Mouse (Mus musculus) limb, embryonic 11.5 days (tissue): ENCODE measurements around the gene Trim58. TPM values are rescaled to one million over a fixed set of nuclear protein-coding genes. Genes with fewer than 3 reads are reported as not detected.

Experiments
- ATAC-seq: fragments of 200-750 bp; cut with Nextera tagmentation; 2 replicates; pipeline ENCODE4 v1.8.0; 2017; ENCODE audit warnings: low read depth; ENCODE audit not compliant: insufficient number of reproducible peaks, low FRiP score, low TSS enrichment
- DNase-seq: peaks from one replicate; pipeline ENCODE4 v3.0.0-alpha.2; 2015; ENCODE audit warnings: low spot score
- H3K27ac ChIP-seq: fragments of 300-500 bp; sonication (generic); replicated peaks from 2 replicates; pipeline ENCODE4 v1.5.1; 2014; ENCODE audit warnings: low read depth, mild to moderate bottlenecking, low read length
- H3K27me3 ChIP-seq: fragments of 300-500 bp; sonication (generic); 2 replicates; pipeline ENCODE4 v1.6.1; 2014; ENCODE audit warnings: mild to moderate bottlenecking, low read length, mixed read lengths; ENCODE audit not compliant: control insufficient read depth, insufficient read depth
- H3K36me3 ChIP-seq: fragments of 300-500 bp; sonication (generic); 2 replicates; pipeline ENCODE4 v1.6.1; 2014; ENCODE audit warnings: mild to moderate bottlenecking, low read length, moderate library complexity, mixed read lengths; ENCODE audit not compliant: control insufficient read depth, insufficient read depth
- H3K4me1 ChIP-seq: fragments of 300-500 bp; sonication (generic); 2 replicates; pipeline ENCODE4 v1.6.1; 2014; ENCODE audit warnings: low read length, mixed read lengths; ENCODE audit not compliant: control insufficient read depth, insufficient read depth
- H3K4me2 ChIP-seq: fragments of 300-500 bp; sonication (generic); 2 replicates; pipeline ENCODE4 v1.6.1; 2014; ENCODE audit warnings: low read depth, mild to moderate bottlenecking, moderate library complexity; ENCODE audit not compliant: severe bottlenecking
- H3K4me3 ChIP-seq: fragments of 300-500 bp; sonication (generic); 2 replicates; pipeline ENCODE4 v1.5.1; 2014; ENCODE audit warnings: low read depth, low read length
- H3K9ac ChIP-seq: fragments of 300-500 bp; sonication (generic); 2 replicates; pipeline ENCODE4 v1.6.1; 2014; ENCODE audit warnings: mild to moderate bottlenecking, low read length
- H3K9me3 ChIP-seq: fragments of 300-500 bp; sonication (generic); 2 replicates; pipeline ENCODE4 v1.6.1; 2016; ENCODE audit warnings: low read length; ENCODE audit not compliant: control insufficient read depth
- WGBS: fragments of 180-500 bp; shearing (Covaris S2); extraction: QIAGEN DNeasy Blood & Tissue Kit; methylation state at CpG from one replicate; pipeline ENCODE4 v1.1.7; 2014; 5-methylcytosine and 5-hydroxymethylcytosine counted together
- polyA plus RNA-seq: library from polyadenylated mRNA; unstranded; fragments of >200 nt; fragmentation: Nextera tagmentation; extraction: Ambion mirVana; gene quantifications from 2 replicates; pipeline ENCODE4 v1.2.1, GENCODE M21; 2014

Gene Trim58
- polyA plus RNA-seq, 1 experiment from 2014 or later = 0.08 TPM

DNA sequence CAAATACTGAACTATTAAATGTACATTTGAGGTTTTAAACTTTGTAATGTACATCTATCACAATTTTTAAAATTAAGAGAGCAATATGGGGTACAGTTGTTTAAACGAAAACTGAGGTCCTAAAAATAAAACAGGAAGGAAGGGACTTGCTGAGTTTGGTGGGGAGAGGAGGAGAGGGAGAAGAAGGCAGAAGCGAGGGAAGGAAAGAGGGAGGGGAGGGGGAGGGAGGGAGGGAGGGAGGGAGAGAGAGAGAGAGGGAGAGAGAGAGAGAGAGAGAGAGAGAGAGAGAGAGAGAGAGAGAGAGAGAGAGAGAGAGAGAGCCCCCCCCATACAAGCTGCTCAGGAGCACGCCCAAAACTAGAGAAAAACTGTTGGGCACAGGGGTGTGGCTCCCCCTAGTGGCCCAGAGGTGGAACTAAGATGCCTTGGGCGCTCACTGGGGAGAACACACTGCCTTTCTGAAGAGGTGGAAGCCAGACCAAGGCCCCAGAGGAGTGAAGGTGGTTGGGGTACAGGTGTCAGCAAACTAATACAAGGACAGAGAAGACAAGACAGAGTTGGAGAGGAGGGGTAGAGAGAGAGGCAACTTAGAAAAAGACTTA is 3.8 kb upstream of the Trim58 start:
- Histone ChIP-seq H3K4me1 (0 out of 2 replicates have a peak, but pooled peaks cover 5% of the 10 kb centered on the region), H3K27ac (no peak overlapping the region), H3K4me3 (no peak overlapping the region), H3K9me3 (no peaks in the 10 kb centered on the region), H3K27me3 (peaks cover 2% of the 10 kb centered on the region; the same call in 1 of the 2 replicates), H3K4me2 (no peak overlapping the region), H3K9ac (no peak overlapping the region), H3K36me3 (no peaks in the 10 kb centered on the region)
- WGBS = 17% methylated on average over 3 of the region's 4 CpGs
- ATAC-seq = no peak
- DNase-seq = peak; percentile 69

- H3K9ac ChIP-seq = no peak overlapping the region
- ATAC-seq (no peak), DNase-seq (no peak)
- no peaks in the 10 kb centered on the region for H3K9me3 ChIP-seq
- WGBS = 31% methylated on average over 7 of the region's 7 CpGs
- no peak overlapping the region for H3K27ac ChIP-seq
- H3K27me3 ChIP-seq = peaks cover 4% of the 10 kb centered on the region; the same call in 1 of the 2 replicates
- H3K4me3 ChIP-seq = no peak overlapping the region
- H3K36me3 ChIP-seq = no peaks in the 10 kb centered on the region
- 0 out of 2 replicates have a peak, but pooled peaks cover 5% of the 10 kb centered on the region for H3K4me1 ChIP-seq
- no peak overlapping the region for H3K4me2 ChIP-seq
Measured at GRCm38 (mm10) chr11:58638176-58638701, 2.0 kb upstream of the Trim58 start.

DNA sequence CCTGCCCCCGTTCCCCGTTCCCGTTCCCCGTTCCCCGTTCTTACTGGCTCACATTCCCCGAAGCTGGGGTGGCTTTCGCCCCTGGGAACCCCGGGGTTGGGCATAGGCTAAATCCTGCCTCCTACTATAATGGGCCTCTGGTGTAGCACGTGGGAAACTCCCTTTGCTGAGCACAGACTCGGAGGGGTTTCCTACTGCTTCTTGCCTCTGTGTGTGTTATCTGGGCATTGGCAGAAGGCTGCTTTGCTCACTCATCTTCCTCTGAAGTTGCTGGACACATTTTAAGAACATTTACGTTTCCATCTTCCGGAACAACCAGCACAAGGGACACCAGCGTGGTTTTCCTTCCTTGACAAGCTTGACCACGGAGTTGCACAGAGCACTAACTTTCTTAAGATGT is 792 bp downstream of the Trim58 start:
- Histone ChIP-seq H3K4me1 (0 out of 2 replicates have a peak, but pooled peaks cover 5% of the 10 kb centered on the region), H3K27ac (no peak overlapping the region), H3K4me2 (no peak overlapping the region), H3K27me3 (peaks cover 4% of the 10 kb centered on the region; the same call in 1 of the 2 replicates), H3K4me3 (peak overlapping the region; percentile 27; the same call in 1 of the 2 replicates), H3K9ac (no peak overlapping the region), H3K36me3 (no peaks in the 10 kb centered on the region), H3K9me3 (no peaks in the 10 kb centered on the region)
- 32% methylated on average over 14 of the region's 14 CpGs for WGBS
- ATAC-seq (no peak), DNase-seq (no peak)

DNA sequence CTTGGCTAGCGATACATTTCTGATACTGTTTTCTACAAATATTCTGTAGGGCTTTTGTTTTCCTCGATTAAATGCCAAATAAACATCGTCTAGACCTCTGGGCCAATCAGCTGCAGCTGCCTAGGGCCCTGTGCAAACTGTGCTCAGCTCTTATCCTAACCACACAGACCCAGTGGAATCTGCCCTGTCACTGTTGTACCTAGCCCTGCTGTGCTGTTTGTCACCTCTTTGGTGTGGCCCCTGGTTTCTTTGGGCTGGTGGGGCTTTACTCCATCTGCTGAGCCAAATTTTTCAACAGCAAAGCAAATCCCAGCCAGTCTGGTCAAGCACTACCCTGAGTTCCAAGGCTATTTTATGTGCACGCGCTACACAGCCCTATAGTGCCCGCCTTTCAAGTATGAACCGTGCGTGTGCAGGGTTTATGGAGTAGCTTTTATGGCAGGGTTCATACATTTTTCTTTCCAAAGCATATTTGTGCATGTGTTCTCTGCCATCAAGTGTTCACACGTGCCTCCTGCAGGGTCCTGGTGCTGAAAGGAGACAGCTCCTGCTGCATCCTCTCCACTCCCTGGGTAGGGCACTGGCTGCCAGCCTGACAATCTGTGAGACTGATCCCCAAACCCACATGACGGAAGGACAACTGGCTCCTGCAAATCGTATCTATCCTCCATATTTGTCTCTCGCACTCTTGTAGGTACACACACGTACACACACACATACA is 1.5 kb downstream of the Trim58 start:
- Histone ChIP-seq H3K4me3 (no peak overlapping the region), H3K9ac (no peak overlapping the region), H3K4me1 (0 out of 2 replicates have a peak, but pooled peaks cover 5% of the 10 kb centered on the region), H3K36me3 (no peaks in the 10 kb centered on the region), H3K27me3 (peaks cover 4% of the 10 kb centered on the region; the same call in 1 of the 2 replicates), H3K9me3 (no peaks in the 10 kb centered on the region), H3K27ac (no peak overlapping the region), H3K4me2 (no peak overlapping the region)
- no peak for ATAC-seq
- no peak for DNase-seq
- 84% methylated on average over 13 of the region's 13 CpGs for WGBS

- no peak for ATAC-seq
- Histone ChIP-seq H3K4me1 (0 out of 2 replicates have a peak, but pooled peaks cover 5% of the 10 kb centered on the region), H3K4me2 (no peak overlapping the region), H3K27me3 (peaks cover 4% of the 10 kb centered on the region; the same call in 1 of the 2 replicates), H3K9ac (no peak overlapping the region), H3K27ac (no peak overlapping the region), H3K9me3 (no peaks in the 10 kb centered on the region), H3K4me3 (no peak overlapping the region), H3K36me3 (no peaks in the 10 kb centered on the region)
- 37% methylated on average over 6 of the region's 6 CpGs for WGBS
- peak; percentile 58 for DNase-seq
Measured at GRCm38 (mm10) chr11:58643350-58643749, 3.1 kb downstream of the Trim58 start.

DNA sequence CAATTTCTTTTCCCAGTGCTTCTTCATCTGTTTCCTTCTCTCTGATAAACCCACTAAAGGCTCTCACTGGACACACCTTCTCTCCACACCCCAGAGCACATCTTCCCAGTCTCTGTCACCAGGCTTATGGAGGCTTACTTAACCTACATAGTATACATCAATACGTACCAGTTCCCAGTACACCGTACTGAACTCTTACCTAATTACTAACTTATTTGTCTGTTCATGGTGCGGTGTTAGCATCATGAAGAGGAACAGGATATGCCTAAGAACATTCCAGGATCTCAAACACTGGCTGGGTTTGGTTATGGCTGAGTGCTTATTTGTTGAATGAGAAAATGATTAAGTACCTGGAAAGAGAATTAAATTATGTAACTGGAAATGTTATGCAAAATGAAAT is 14.9 kb downstream of the Trim58 start:
- ATAC-seq (no peak), DNase-seq (no peak)
- Histone ChIP-seq H3K36me3 (no peaks in the 10 kb centered on the region), H3K9ac (no peak overlapping the region), H3K4me1 (no peaks in the 10 kb centered on the region), H3K4me2 (no peak overlapping the region), H3K27ac (no peak overlapping the region), H3K9me3 (no peaks in the 10 kb centered on the region), H3K27me3 (no peaks in the 10 kb centered on the region), H3K4me3 (no peak overlapping the region)
- 93% methylated on average over 3 of the region's 3 CpGs for WGBS

DNA sequence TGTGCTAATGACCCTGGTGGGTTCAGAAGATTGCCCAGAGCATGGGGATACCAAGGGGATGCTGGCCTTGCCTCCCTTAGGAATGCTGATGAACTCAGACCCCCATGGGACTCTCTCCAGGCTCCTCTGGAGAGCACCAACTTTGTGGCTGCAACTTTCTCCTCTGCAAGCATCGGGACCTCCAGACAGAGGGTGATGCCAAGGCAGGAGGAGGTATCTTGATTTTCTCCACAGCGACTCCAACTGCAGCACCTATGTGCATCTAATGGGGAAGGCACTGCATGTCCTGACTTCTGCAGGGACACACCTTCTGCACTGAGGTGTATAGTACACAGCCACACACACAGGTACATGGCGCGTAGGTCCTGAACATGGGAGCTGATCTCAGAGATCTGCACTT is 18.3 kb downstream of the Trim58 start, which contains the start of gene Olfr322:
TSS of gene Olfr322 (plus strand) at position 187 of the 400 bp plus-strand sequence.
- no peaks in the 10 kb centered on the region for H3K9me3 ChIP-seq
- no peak within 1 kb of the TSS for H3K4me2 ChIP-seq
- H3K9ac ChIP-seq = no peak within 1 kb of the TSS
- H3K27me3 ChIP-seq = no peaks in the 10 kb centered on the region
- no peak within 1 kb of the TSS for H3K4me3 ChIP-seq
- DNase-seq (no peak), ATAC-seq (no peak)
- H3K36me3 ChIP-seq = no peaks in the 10 kb centered on the region
- H3K4me1 ChIP-seq = no peaks in the 10 kb centered on the region
- WGBS = 83% methylated on average over 4 of the region's 4 CpGs
- no peak within 1 kb of the TSS for H3K27ac ChIP-seq

GRCm38 (mm10) chr11:58669252-58669651 is 29.0 kb downstream of the Trim58 start:
- no peaks in the 10 kb centered on the region for H3K9me3 ChIP-seq
- H3K27me3 ChIP-seq = no peaks in the 10 kb centered on the region
- no peak overlapping the region for H3K4me2 ChIP-seq
- H3K9ac ChIP-seq = no peak overlapping the region
- no peak overlapping the region for H3K4me3 ChIP-seq
- ATAC-seq = no peak
- no peaks in the 10 kb centered on the region for H3K36me3 ChIP-seq
- no peaks in the 10 kb centered on the region for H3K4me1 ChIP-seq
- no peak overlapping the region for H3K27ac ChIP-seq
- no peak for DNase-seq
